Mouse (Mus musculus) stomach, postnatal 0 days (tissue): ENCODE results near the gene Mettl5. TPM values are rescaled to one million over a fixed set of nuclear protein-coding genes. Genes with fewer than 3 reads are reported as not detected.

Experiments used
- ATAC-seq: fragments of 200-750 bp; cut with Nextera tagmentation; 2 replicates; pipeline ENCODE4 v1.8.0; 2017; ENCODE audit not compliant: low FRiP score, low TSS enrichment
- DNase-seq: peaks from one replicate; pipeline ENCODE4 v3.0.0-alpha.2; 2016; ENCODE audit warnings: low spot score
- H3K27ac ChIP-seq: fragments of 300-500 bp; sonication (generic); replicated peaks from 2 replicates; pipeline ENCODE4 v1.5.1; 2014; ENCODE audit warnings: mild to moderate bottlenecking, control low read depth
- H3K27me3 ChIP-seq: fragments of 300-500 bp; sonication (generic); 2 replicates; pipeline ENCODE4 v1.6.1; 2014; ENCODE audit warnings: low read length; ENCODE audit not compliant: control insufficient read depth, insufficient read depth
- H3K36me3 ChIP-seq: fragments of 300-500 bp; sonication (generic); 2 replicates; pipeline ENCODE4 v1.6.1; 2014; ENCODE audit warnings: low read length, mixed read lengths; ENCODE audit not compliant: control insufficient read depth, insufficient read depth
- H3K4me1 ChIP-seq: fragments of 300-500 bp; sonication (generic); replicated peaks from 2 replicates; pipeline ENCODE4 v1.6.1; 2014; ENCODE audit warnings: antibody characterized with exemption; ENCODE audit not compliant: control insufficient read depth, insufficient read depth
- H3K4me2 ChIP-seq: fragments of 300-500 bp; sonication (generic); replicated peaks from 2 replicates; pipeline ENCODE4 v1.6.1; 2014; ENCODE audit warnings: low read depth, mild to moderate bottlenecking, control low read depth, moderate library complexity
- H3K4me3 ChIP-seq: fragments of 300-500 bp; sonication (generic); 2 replicates; pipeline ENCODE4 v1.5.1; 2014; ENCODE audit warnings: low read depth, low read length, control low read depth
- H3K9ac ChIP-seq: fragments of 300-500 bp; sonication (generic); 2 replicates; pipeline ENCODE4 v1.6.1; 2014; ENCODE audit warnings: mild to moderate bottlenecking, low read length, control low read depth, mixed read lengths
- H3K9me3 ChIP-seq: fragments of 300-500 bp; sonication (generic); 2 replicates; pipeline ENCODE4 v1.6.1; 2016; ENCODE audit warnings: low read length; ENCODE audit not compliant: control insufficient read depth
- CTCF ChIP-seq: IDR thresholded peaks from 2 replicates; pipeline ENCODE4 v1.5.1; 2016; ENCODE audit warnings: antibody characterized with exemption, low read depth, mild to moderate bottlenecking, moderate library complexity
- EP300 ChIP-seq: optimal IDR thresholded peaks from 2 replicates; pipeline ENCODE3; 2016; ENCODE audit warnings: antibody characterized with exemption
- WGBS: fragments of 180-500 bp; shearing (Covaris S2); extraction: QIAGEN DNeasy Blood & Tissue Kit; methylation state at CpG from one replicate; pipeline ENCODE4 v1.1.7; 2014; 5-methylcytosine and 5-hydroxymethylcytosine counted together
- polyA plus RNA-seq: library from polyadenylated mRNA; unstranded; fragments of >200 nt; fragmentation: Nextera tagmentation; extraction: Ambion mirVana; gene quantifications from 2 replicates; pipeline ENCODE4 v1.2.1, GENCODE M21; 2015

Mettl5 gene
- polyA plus RNA-seq, 1 experiment from 2014 or later, result 32.0 TPM

- 89% methylated on average over 8 of the region's 8 CpGs for WGBS
- Histone ChIP-seq H3K9ac (no peak overlapping the region), H3K4me2 (no peak overlapping the region), H3K27me3 (no peaks in the 10 kb centered on the region), H3K36me3 (peaks cover 6% of the 10 kb centered on the region; the same call in 1 of the 2 replicates), H3K27ac (no peak overlapping the region), H3K4me3 (no peak overlapping the region), H3K4me1 (no peaks in the 10 kb centered on the region), H3K9me3 (no peaks in the 10 kb centered on the region)
- ATAC-seq, result no peak
- no peak for DNase-seq
- no peak for TF ChIP-seq CTCF
- TF ChIP-seq EP300, result no peak
Observed at GRCm38 (mm10) chr2:69830116-69830515, 55.3 kb downstream of the Mettl5 start.

DNA sequence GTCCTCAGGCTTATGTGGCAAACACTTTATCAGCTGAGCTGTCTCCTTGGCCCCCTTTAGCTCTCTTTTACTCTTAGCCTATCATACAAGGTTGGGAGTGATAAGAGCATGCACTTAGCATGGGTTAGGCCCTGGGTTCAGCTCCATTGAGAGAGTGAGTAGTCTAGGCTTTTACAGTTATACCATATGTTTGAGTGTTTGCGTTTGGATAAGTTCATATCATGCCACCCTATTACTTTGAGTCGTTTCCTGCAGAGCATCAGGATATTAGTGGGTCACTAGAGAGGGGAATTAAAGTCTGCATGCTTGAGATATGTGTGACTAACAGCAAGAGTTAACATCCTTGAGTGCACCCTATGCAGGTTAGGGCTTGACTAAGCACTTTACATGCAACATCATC lies 55.7 kb downstream of the Mettl5 start:
- DNase-seq (no peak), ATAC-seq (no peak)
- H3K4me3 ChIP-seq, result no peak overlapping the region
- no peak overlapping the region for H3K27ac ChIP-seq
- TF ChIP-seq EP300, result no peak
- no peak for TF ChIP-seq CTCF
- no peaks in the 10 kb centered on the region for H3K9me3 ChIP-seq
- no peaks in the 10 kb centered on the region for H3K4me1 ChIP-seq
- peaks cover 6% of the 10 kb centered on the region; the same call in 1 of the 2 replicates for H3K36me3 ChIP-seq
- H3K9ac ChIP-seq, result no peak overlapping the region
- WGBS, result 57% methylated on average over 2 of the region's 2 CpGs
- H3K4me2 ChIP-seq, result no peak overlapping the region
- H3K27me3 ChIP-seq, result no peaks in the 10 kb centered on the region

- Histone ChIP-seq H3K27me3 (no peaks in the 10 kb centered on the region), H3K9ac (no peak overlapping the region), H3K27ac (no peak overlapping the region), H3K9me3 (no peaks in the 10 kb centered on the region), H3K4me3 (no peak overlapping the region), H3K4me2 (no peak overlapping the region), H3K4me1 (no peaks in the 10 kb centered on the region; the same call in 1 of the 2 replicates), H3K36me3 (no peaks in the 10 kb centered on the region)
- TF ChIP-seq EP300, result no peak
- no peak for TF ChIP-seq CTCF
- DNase-seq (no peak), ATAC-seq (no peak)
- 30% methylated on average over 7 of the region's 7 CpGs for WGBS
Observed at GRCm38 (mm10) chr2:69828031-69828430, 57.4 kb downstream of the Mettl5 start.

DNA sequence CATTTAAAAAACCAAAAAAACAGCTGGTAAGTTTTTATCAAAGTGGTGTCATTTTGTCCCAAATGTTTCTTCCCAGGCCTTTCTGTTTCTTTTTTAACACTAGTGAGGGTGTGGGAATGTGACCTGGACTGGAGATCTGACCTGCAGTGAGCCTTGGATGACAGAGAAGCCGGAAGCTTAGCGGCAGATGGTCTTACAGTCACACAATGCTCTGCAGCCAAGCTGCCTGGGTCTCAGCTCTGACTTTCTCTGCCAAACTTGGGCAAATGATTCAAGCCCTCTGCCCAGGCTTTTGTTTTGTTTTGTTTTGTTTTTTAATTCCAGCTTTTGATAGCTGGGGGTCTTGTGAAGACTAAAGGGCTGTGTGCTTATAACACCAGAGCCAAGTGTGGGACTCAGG lies 59.0 kb downstream of the Mettl5 start:
- Histone ChIP-seq H3K4me2 (no peak overlapping the region), H3K9ac (no peak overlapping the region), H3K9me3 (no peaks in the 10 kb centered on the region), H3K36me3 (no peaks in the 10 kb centered on the region), H3K4me1 (no peaks in the 10 kb centered on the region; the same call in 1 of the 2 replicates), H3K27ac (no peak overlapping the region; the same call in 1 of the 2 replicates), H3K27me3 (no peaks in the 10 kb centered on the region), H3K4me3 (no peak overlapping the region)
- whole genome bisulfite sequencing, result 52% methylated on average over 2 of the region's 2 CpGs
- no peak for ATAC-seq
- DNase-seq, result no peak
- no peak for TF ChIP-seq CTCF

DNA sequence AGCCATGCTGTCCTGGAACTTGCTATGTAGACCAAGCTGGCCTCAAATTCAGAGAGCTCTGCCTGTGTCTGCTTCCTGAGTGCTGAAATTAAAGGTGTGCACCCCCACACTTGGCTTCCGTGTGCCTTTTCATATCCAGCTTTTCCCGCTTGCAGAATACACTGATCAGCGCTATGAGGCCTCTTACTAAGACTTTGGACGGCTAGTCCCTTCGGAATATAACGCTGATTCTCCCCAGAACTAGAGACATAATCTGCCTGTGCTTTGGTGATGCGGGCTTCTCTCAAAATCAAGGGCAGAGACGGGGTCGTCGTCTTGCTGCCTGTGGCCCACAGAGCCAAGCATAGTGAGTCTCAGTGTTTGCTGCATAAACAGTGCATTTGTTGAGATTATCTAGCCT lies 59.5 kb downstream of the Mettl5 start:
- ATAC-seq, result no peak
- Histone ChIP-seq H3K9ac (no peak overlapping the region), H3K4me1 (no peaks in the 10 kb centered on the region; the same call in 1 of the 2 replicates), H3K36me3 (no peaks in the 10 kb centered on the region), H3K27ac (peak overlapping the region; percentile 61; the same call in 1 of the 2 replicates), H3K9me3 (no peaks in the 10 kb centered on the region), H3K4me3 (no peak overlapping the region), H3K27me3 (no peaks in the 10 kb centered on the region), H3K4me2 (no peak overlapping the region)
- DNase-seq, result no peak
- WGBS, result 48% methylated on average over 10 of the region's 10 CpGs
- TF ChIP-seq CTCF (no peak), EP300 (no peak)

DNA sequence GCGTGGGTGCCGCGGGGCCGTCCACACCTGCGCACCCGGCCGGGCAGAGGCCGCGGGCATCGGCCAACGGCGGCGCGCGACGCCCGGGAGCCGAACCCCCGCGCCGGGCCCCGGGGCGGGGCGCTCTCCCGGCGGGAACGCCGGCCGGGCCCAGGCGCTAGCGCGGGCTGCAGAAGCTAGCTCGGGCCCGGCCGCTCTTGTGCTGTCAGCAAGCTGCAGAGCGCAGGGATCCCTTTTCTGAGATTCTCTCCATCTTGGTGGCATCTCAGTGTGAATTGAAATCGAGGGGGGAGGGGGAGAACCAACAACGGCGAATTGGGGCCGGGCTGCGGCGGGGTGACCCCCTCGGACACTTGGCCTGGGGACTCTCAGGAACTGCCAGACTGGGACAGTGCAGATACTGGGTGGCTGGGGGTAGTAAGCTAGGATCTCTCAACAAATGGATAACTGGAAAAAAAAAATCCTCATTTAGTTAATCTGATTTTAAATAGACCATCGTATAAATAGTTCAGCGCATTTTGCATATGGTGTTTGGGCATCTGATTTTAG lies 62.2 kb downstream of the Mettl5 start:
- Histone ChIP-seq H3K9me3 (no peaks in the 10 kb centered on the region), H3K4me3 (peak overlapping the region; percentile 82)

More for the DNA sequence above, 62.2 kb downstream of the Mettl5 start:
- DNase-seq (peak; percentile 53), ATAC-seq (peak; percentile 79)
- Histone ChIP-seq H3K9ac (peak overlapping the region; percentile 90), H3K36me3 (no peaks in the 10 kb centered on the region), H3K27me3 (no peaks in the 10 kb centered on the region), H3K4me1 (no peaks in the 10 kb centered on the region; the same call in 1 of the 2 replicates), H3K27ac (peak overlapping the region; percentile 95), H3K4me2 (peak overlapping the region; percentile 90)
- TF ChIP-seq EP300 (no peak), CTCF (no peak)
- 1% methylated on average over 45 of the region's 45 CpGs for WGBS
